Mouse (Mus musculus) C2C12 (cell line): ENCODE measurements at regions not wholly inside any gene's neighbourhood (a gene's known extent, or its start where the extent isn't known, plus 50 kb on each side); places are given as distances from the start of the nearest gene placed in this dataset.

Experiments
- H3K27me3 ChIP-seq: one replicate; pipeline ENCODE4 v1.6.1; 2011; ENCODE audit not compliant: control insufficient read depth, insufficient read depth, insufficient read length
- H3K36me3 ChIP-seq: one replicate; pipeline ENCODE4 v1.6.1; 2011; ENCODE audit not compliant: control insufficient read depth, insufficient read depth
- H3K4me3 ChIP-seq: one replicate; pipeline ENCODE4 v1.5.1; 2011; ENCODE audit warnings: mild to moderate bottlenecking, control low read depth; ENCODE audit not compliant: poor library complexity, insufficient read depth, severe bottlenecking
- H3K79me2 ChIP-seq: one replicate; pipeline ENCODE4 v1.6.1; 2011; ENCODE audit not compliant: control insufficient read depth, insufficient read depth
- H3K79me3 ChIP-seq: one replicate; pipeline ENCODE4 v1.6.1; 2011; ENCODE audit warnings: low read depth, control low read depth
- H3ac ChIP-seq: one replicate; pipeline ENCODE3; 2011; ENCODE audit warnings: low read depth; ENCODE audit not compliant: control insufficient read depth, insufficient read length
- CEBPB ChIP-seq: IDR thresholded peaks from one replicate; pipeline ENCODE4 v1.6.1; 2011; ENCODE audit warnings: low read depth, mild to moderate bottlenecking, control low read depth, moderate library complexity
- CTCF ChIP-seq: IDR thresholded peaks from one replicate; pipeline ENCODE4 v1.5.1; 2011; ENCODE audit not compliant: control insufficient read depth, insufficient read depth, insufficient read length
- FOSL1 ChIP-seq: IDR thresholded peaks from one replicate; pipeline ENCODE4 v1.8.0; 2011; ENCODE audit warnings: mild to moderate bottlenecking, low read length; ENCODE audit not compliant: poor library complexity, insufficient read depth, severe bottlenecking
- MAX ChIP-seq: IDR thresholded peaks from one replicate; pipeline ENCODE4 v1.6.1; 2011; ENCODE audit warnings: mild to moderate bottlenecking, control low read depth
- MYOD1 ChIP-seq: IDR thresholded peaks from one replicate; pipeline ENCODE4 v1.6.1; 2011; ENCODE audit warnings: low read depth; ENCODE audit not compliant: control insufficient read depth, insufficient read length
- MYOG ChIP-seq: IDR thresholded peaks from one replicate; pipeline ENCODE4 v1.6.1; 2011; ENCODE audit not compliant: control insufficient read depth, insufficient read length; ENCODE audit errors: extremely low read depth
- USF1 ChIP-seq: IDR thresholded peaks from one replicate; pipeline ENCODE4 v1.6.1; 2011; ENCODE audit warnings: low read depth, mild to moderate bottlenecking, control low read depth, moderate library complexity

GRCm38 (mm10) chr8:41592174-41592573 is 175.3 kb upstream of the Frg1 start:
- no peaks in the 10 kb centered on the region for H3K79me3 ChIP-seq
- no peaks in the 10 kb centered on the region for H3K36me3 ChIP-seq
- TF ChIP-seq FOSL1 (no peak), CTCF (no peak), MYOG (no peak), USF1 (no peak), CEBPB (no peak), MAX (no peak), MYOD1 (no peak)
- no peaks in the 10 kb centered on the region for H3K27me3 ChIP-seq
- no peak overlapping the region for H3K4me3 ChIP-seq
- H3ac ChIP-seq, result no peak overlapping the region
- H3K79me2 ChIP-seq, result no peaks in the 10 kb centered on the region

GRCm38 (mm10) chr8:41588157-41588556 is 171.3 kb upstream of the Frg1 start:
- no peaks in the 10 kb centered on the region for H3K27me3 ChIP-seq
- no peaks in the 10 kb centered on the region for H3K79me3 ChIP-seq
- H3K79me2 ChIP-seq, result no peaks in the 10 kb centered on the region
- no peaks in the 10 kb centered on the region for H3K36me3 ChIP-seq
- no peak overlapping the region for H3ac ChIP-seq
- no peak overlapping the region for H3K4me3 ChIP-seq
- TF ChIP-seq FOSL1 (no peak), MYOD1 (no peak), CEBPB (no peak), USF1 (no peak), CTCF (no peak), MAX (no peak), MYOG (no peak)

- Histone ChIP-seq H3K4me3 (no peak overlapping the region), H3ac (no peak overlapping the region), H3K79me2 (no peaks in the 10 kb centered on the region), H3K27me3 (peaks cover 4% of the 10 kb centered on the region), H3K79me3 (no peaks in the 10 kb centered on the region), H3K36me3 (no peaks in the 10 kb centered on the region)
- TF ChIP-seq CTCF (peak; percentile 34), CEBPB (no peak), USF1 (no peak), FOSL1 (no peak), MYOG (no peak), MAX (no peak), MYOD1 (no peak)
These were observed 156.4 kb upstream of the Frg1 start for GRCm38 (mm10) chr8:41573027-41573885.

- Histone ChIP-seq H3K79me2 (no peaks in the 10 kb centered on the region), H3K36me3 (no peaks in the 10 kb centered on the region), H3ac (no peak overlapping the region), H3K4me3 (no peak overlapping the region), H3K27me3 (no peaks in the 10 kb centered on the region), H3K79me3 (no peaks in the 10 kb centered on the region)
- TF ChIP-seq MAX (no peak), CEBPB (no peak), FOSL1 (no peak), CTCF (no peak), MYOG (no peak), MYOD1 (no peak), USF1 (no peak)
These were observed 153.7 kb upstream of the Frg1 start for GRCm38 (mm10) chr8:41570566-41570965.

GRCm38 (mm10) chr8:41561995-41562394 is 145.1 kb upstream of the Frg1 start:
- H3ac ChIP-seq, result no peak overlapping the region
- no peaks in the 10 kb centered on the region for H3K79me2 ChIP-seq
- no peak overlapping the region for H3K4me3 ChIP-seq
- no peaks in the 10 kb centered on the region for H3K36me3 ChIP-seq
- no peaks in the 10 kb centered on the region for H3K27me3 ChIP-seq
- TF ChIP-seq MYOD1, result no peak
- no peak for TF ChIP-seq MYOG
- no peak for TF ChIP-seq CTCF
- TF ChIP-seq USF1, result no peak
- TF ChIP-seq FOSL1, result no peak
- no peak for TF ChIP-seq MAX
- no peak for TF ChIP-seq CEBPB
- H3K79me3 ChIP-seq, result no peaks in the 10 kb centered on the region
